Mouse (Mus musculus): Measurements from ENCODE around the gene Gprc5c.

Gene Gprc5c

GRCm38 (mm10) chr11:114843818-114844463, 7.0 kb upstream of the Gprc5c start:
- peak; percentile 57 to 74 for DNase-seq

GRCm38 (mm10) chr11:114844464-114845220, 6.3 kb upstream of the Gprc5c start:
- DNase-seq = peak; percentile 42 to 65

- DNase-seq = no peak
Observed at GRCm38 (mm10) chr11:114846336-114846735, 4.6 kb upstream of the Gprc5c start.

- peak in 1 of 2 experiments; percentile 53 for DNase-seq
Observed at GRCm38 (mm10) chr11:114847008-114847407, 3.9 kb upstream of the Gprc5c start.

GRCm38 (mm10) chr11:114849572-114849971, 1.4 kb upstream of the Gprc5c start:
- no peak for DNase-seq

GRCm38 (mm10) chr11:114850066-114850451, 893 bp upstream of the Gprc5c start:
- no peak for DNase-seq

- DNase-seq = no peak
Observed at GRCm38 (mm10) chr11:114851269-114851607, 286 bp downstream of the Gprc5c start.

- DNase-seq = peak; percentile 89 to 93
Observed at GRCm38 (mm10) chr11:114851608-114852310, 807 bp downstream of the Gprc5c start.

- DNase-seq = peak; percentile 72 to 79
Observed at GRCm38 (mm10) chr11:114852311-114853173, 1.6 kb downstream of the Gprc5c start.

GRCm38 (mm10) chr11:114853174-114853838, 2.4 kb downstream of the Gprc5c start:
- DNase-seq = peak in 1 of 2 experiments; percentile 53

- DNase-seq = no peak
Observed at GRCm38 (mm10) chr11:114854581-114854980, 3.6 kb downstream of the Gprc5c start.

- no peak for DNase-seq
Observed at GRCm38 (mm10) chr11:114856125-114856524, 5.2 kb downstream of the Gprc5c start.

GRCm38 (mm10) chr11:114858641-114859040, 7.7 kb downstream of the Gprc5c start:
- DNase-seq = no peak

- no peak for DNase-seq
Observed at GRCm38 (mm10) chr11:114861057-114861456, 10.1 kb downstream of the Gprc5c start.

GRCm38 (mm10) chr11:114862687-114863086, 11.7 kb downstream of the Gprc5c start:
- DNase-seq = no peak

GRCm38 (mm10) chr11:114863918-114864420, 13.0 kb downstream of the Gprc5c start:
- no peak for DNase-seq

GRCm38 (mm10) chr11:114865999-114866398, 15.0 kb downstream of the Gprc5c start:
- no peak for DNase-seq

- peak; percentile 77 to 82 for DNase-seq
Observed at GRCm38 (mm10) chr11:114866486-114867360, 15.8 kb downstream of the Gprc5c start.

- no peak for DNase-seq
Observed at GRCm38 (mm10) chr11:114867361-114868235, 16.6 kb downstream of the Gprc5c start.

- DNase-seq = peak in 1 of 2 experiments; percentile 57
Observed at GRCm38 (mm10) chr11:114868280-114868679, 17.3 kb downstream of the Gprc5c start.

Data from kidney, postnatal 4 days (tissue).